29 mouse cellular contexts compared by ENCODE assay signal in the genomic region with DNA sequence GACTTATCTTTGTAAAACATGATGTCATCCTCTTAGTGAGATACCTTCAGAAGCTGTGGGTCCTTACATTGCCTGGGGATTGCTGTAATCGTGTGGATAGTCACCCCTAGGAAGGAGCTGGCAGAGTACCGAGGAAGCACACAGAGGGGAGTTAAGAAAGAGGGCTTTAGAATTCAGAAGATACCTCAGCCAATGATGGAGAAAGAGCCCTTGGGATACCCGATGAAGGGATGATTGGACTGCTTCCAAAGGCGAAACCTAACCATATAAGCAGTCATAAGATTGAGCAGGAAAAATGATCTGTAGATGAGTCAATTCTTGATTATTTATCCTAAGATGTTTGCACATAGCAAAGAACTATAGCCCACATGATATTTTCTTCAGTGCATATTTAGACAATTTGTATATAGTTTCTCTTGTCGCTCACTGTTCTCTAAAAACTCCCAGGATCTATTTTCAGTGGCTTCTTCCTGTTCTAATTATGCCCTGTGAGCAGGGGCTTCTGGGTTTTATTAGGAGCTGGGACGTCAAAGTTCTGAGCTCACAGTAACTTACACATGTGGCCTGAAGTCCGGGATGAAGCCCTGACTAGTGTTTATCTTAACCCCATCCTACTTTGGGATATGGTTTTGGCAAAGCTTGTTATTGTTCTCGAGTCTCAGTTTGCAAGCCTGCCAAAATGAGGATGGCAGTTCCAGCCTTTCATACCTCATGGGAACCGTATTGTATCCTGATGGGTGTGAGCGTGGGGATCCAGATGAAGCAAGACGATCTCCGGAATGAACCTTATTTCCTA.
DNase-seq lines count a peak whose midpoint lies in the region; ATAC-seq and TF ChIP-seq lines count a peak whose summit lies in the region.
"Had no signal": no experiment of that assay in that cellular context is flagged by ENCODE, and none has a peak within 500 bp of the region (broad histone marks: within the 10 kb centered on the region; RNA-seq: fewer than 3 reads in every experiment).

No protein-coding gene starts in this region.

- no peak overlapping the region for H3K9ac ChIP-seq in liver, embryonic 13.5 days
- H3K9ac ChIP-seq in liver, postnatal 0 days (replicated peaks), result no peak overlapping the region
- H3K9ac ChIP-seq in embryonic facial prominence, embryonic 14.5 days (ENCODE audit: low read depth, low read length), result no peak overlapping the region
- H3K9ac ChIP-seq in hindbrain, embryonic 16.5 days (ENCODE audit: low read depth, low read length), result no peak overlapping the region
- H3K9ac ChIP-seq: forebrain, embryonic 12.5 days; hindbrain, embryonic 13.5 days; kidney, embryonic 15.5 days; midbrain, embryonic 12.5 days; neural tube, embryonic 12.5 days had no signal

- H3K36me3 ChIP-seq in liver, embryonic 13.5 days, result no peaks in the 10 kb centered on the region
- H3K36me3 ChIP-seq in liver, postnatal 0 days (replicated peaks; ENCODE audit: insufficient read depth, low read length), result no peaks in the 10 kb centered on the region
- no peaks in the 10 kb centered on the region for H3K36me3 ChIP-seq in embryonic facial prominence, embryonic 14.5 days (ENCODE audit: control insufficient read depth, insufficient read depth, low read length)
- no peaks in the 10 kb centered on the region for H3K36me3 ChIP-seq in hindbrain, embryonic 16.5 days (ENCODE audit: control insufficient read depth, insufficient read depth, low read length)
- H3K36me3 ChIP-seq: forebrain, embryonic 12.5 days; heart, embryonic 10.5 days; hindbrain, embryonic 13.5 days; kidney, embryonic 15.5 days; midbrain, embryonic 12.5 days; neural tube, embryonic 12.5 days had no signal

- WGBS in liver, embryonic 13.5 days (ENCODE audit: insufficient replicate concordance), result 53% methylated on average over 12 of the region's 12 CpGs
- 70% methylated on average over 12 of the region's 12 CpGs for WGBS in liver, postnatal 0 days (ENCODE audit: insufficient replicate concordance)
- WGBS in embryonic facial prominence, embryonic 14.5 days, result 40% methylated on average over 12 of the region's 12 CpGs
- WGBS in hindbrain, embryonic 16.5 days, result 70% methylated on average over 12 of the region's 12 CpGs

- DNase-seq in liver, embryonic 13.5 days, result no peak
- DNase-seq in liver, postnatal 0 days, result no peak
- peak; percentile 76 for DNase-seq in 3T3-L1 (ENCODE audit: low read depth, low spot score)
- peak; percentile 29 for DNase-seq in adipocyte (ENCODE audit: low spot score)
- DNase-seq in embryonic facial prominence, embryonic 14.5 days (ENCODE audit: low spot score), result peak; percentile 75
- no peak for DNase-seq in adrenal gland, postnatal 4 days (ENCODE audit: low spot score in 2 of 2)
- DNase-seq: adrenal gland, postnatal 10 days; B cell, adult 2 months; cerebellum, adult 11 months; cerebellum, adult 9-10 months; embryo, embryonic 11 days; gastrocnemius, postnatal 14 days; heart, postnatal 36 days; kidney, adult 18-20 months; kidney, postnatal 25 days; liver; lung, adult 18-20 months; right cerebral cortex, adult 18-20 months; spleen, adult 18-20 months; thymus, postnatal 25 days had no signal

- peaks cover 26% of the 10 kb centered on the region for H3K27me3 ChIP-seq in liver, embryonic 13.5 days
- H3K27me3 ChIP-seq in liver, postnatal 0 days (ENCODE audit: insufficient read depth, low read length), result no peaks in the 10 kb centered on the region
- H3K27me3 ChIP-seq in embryonic facial prominence, embryonic 14.5 days (replicated peaks; ENCODE audit: control insufficient read depth, insufficient read depth, low read length), result no peaks in the 10 kb centered on the region
- H3K27me3 ChIP-seq in hindbrain, embryonic 16.5 days (replicated peaks; ENCODE audit: control insufficient read depth, insufficient read depth, low read length), result no peaks in the 10 kb centered on the region
- H3K27me3 ChIP-seq: forebrain, embryonic 12.5 days; hindbrain, embryonic 13.5 days; kidney, embryonic 15.5 days; neural tube, embryonic 12.5 days had no signal

- H3K4me3 ChIP-seq in liver, embryonic 13.5 days (replicated peaks), result no peak overlapping the region
- H3K4me3 ChIP-seq in liver, postnatal 0 days (ENCODE audit: low read depth, low read length), result no peak overlapping the region
- H3K4me3 ChIP-seq in embryonic facial prominence, embryonic 14.5 days (ENCODE audit: low read depth, low read length), result no peak overlapping the region
- no peak overlapping the region for H3K4me3 ChIP-seq in hindbrain, embryonic 16.5 days (ENCODE audit: low read length)
- H3K4me3 ChIP-seq: erythroblast, embryonic 14.5 days; forebrain, embryonic 12.5 days; heart, embryonic 10.5 days; hindbrain, embryonic 13.5 days; kidney, embryonic 15.5 days; midbrain, embryonic 12.5 days; myocyte; neural tube, embryonic 12.5 days had no signal

- peak; percentile 45; the same call in 1 of the 2 replicates for ATAC-seq in liver, embryonic 13.5 days (ENCODE audit: low read depth)
- no peak for ATAC-seq in liver, postnatal 0 days
- peak; percentile 53; the same call in 1 of the 2 replicates for ATAC-seq in embryonic facial prominence, embryonic 14.5 days (ENCODE audit: low read depth)
- no peak for ATAC-seq in hindbrain, embryonic 16.5 days

- no peak for TF ChIP-seq CTCF in liver, postnatal 0 days (IDR thresholded peaks at IDR 0.05; ENCODE audit: low read depth)

- peaks cover 7% of the 10 kb centered on the region; the same call in 1 of the 2 replicates for H3K4me1 ChIP-seq in liver, embryonic 13.5 days (replicated peaks)
- no peaks in the 10 kb centered on the region; the same call in 1 of the 2 replicates for H3K4me1 ChIP-seq in liver, postnatal 0 days (ENCODE audit: insufficient read depth)
- H3K4me1 ChIP-seq in embryonic facial prominence, embryonic 14.5 days (ENCODE audit: control insufficient read depth, insufficient read depth, low read length), result peaks cover 24% of the 10 kb centered on the region
- H3K4me1 ChIP-seq in hindbrain, embryonic 16.5 days (ENCODE audit: control insufficient read depth, insufficient read depth, low read depth, low read length), result no peaks in the 10 kb centered on the region
- H3K4me1 ChIP-seq: forebrain, embryonic 12.5 days; hindbrain, embryonic 13.5 days; midbrain, embryonic 12.5 days; neural tube, embryonic 12.5 days had no signal

- H3K9me3 ChIP-seq in liver, embryonic 13.5 days (replicated peaks), result no peaks in the 10 kb centered on the region
- no peaks in the 10 kb centered on the region for H3K9me3 ChIP-seq in liver, postnatal 0 days (ENCODE audit: low read length)
- H3K9me3 ChIP-seq in embryonic facial prominence, embryonic 14.5 days (ENCODE audit: control insufficient read depth, low read length), result no peaks in the 10 kb centered on the region
- no peaks in the 10 kb centered on the region for H3K9me3 ChIP-seq in hindbrain, embryonic 16.5 days (ENCODE audit: control insufficient read depth, low read length)
- H3K9me3 ChIP-seq: forebrain, embryonic 12.5 days; heart, embryonic 10.5 days; hindbrain, embryonic 13.5 days; kidney, embryonic 15.5 days; midbrain, embryonic 12.5 days; neural tube, embryonic 12.5 days had no signal

- no peak overlapping the region for H3K27ac ChIP-seq in liver, embryonic 13.5 days
- H3K27ac ChIP-seq in liver, postnatal 0 days (ENCODE audit: low read depth), result no peak overlapping the region
- peak overlapping the region; percentile 34; the same call in 1 of the 2 replicates for H3K27ac ChIP-seq in embryonic facial prominence, embryonic 14.5 days (replicated peaks; ENCODE audit: low read depth, low read length)
- H3K27ac ChIP-seq in hindbrain, embryonic 16.5 days (ENCODE audit: low read depth, low read length), result no peak overlapping the region
- H3K27ac ChIP-seq: forebrain, embryonic 12.5 days; heart, embryonic 10.5 days; hindbrain, embryonic 13.5 days; kidney, embryonic 15.5 days; midbrain, embryonic 12.5 days; neural tube, embryonic 12.5 days had no signal

- TF ChIP-seq EP300 in liver, postnatal 0 days (IDR thresholded peaks at IDR 0.05; ENCODE audit: low read depth), result no peak

- no peak overlapping the region for H3K4me2 ChIP-seq in liver, embryonic 13.5 days
- H3K4me2 ChIP-seq in liver, postnatal 0 days (ENCODE audit: low read depth, low read length), result no peak overlapping the region
- H3K4me2 ChIP-seq in embryonic facial prominence, embryonic 14.5 days (ENCODE audit: low read depth, low read length), result no peak overlapping the region
- H3K4me2 ChIP-seq in hindbrain, embryonic 16.5 days (ENCODE audit: low read length), result no peak overlapping the region
- H3K4me2 ChIP-seq: forebrain, embryonic 12.5 days; hindbrain, embryonic 13.5 days; kidney, embryonic 15.5 days; midbrain, embryonic 12.5 days; neural tube, embryonic 12.5 days had no signal

Comparison
In these comparisons a context has a peak if more than half of its experiments do, and no peak if none do; other contexts are left out.
1. ATAC-seq: peak in liver, embryonic 13.5 days (single experiment) and embryonic facial prominence, embryonic 14.5 days (single experiment); none in liver, postnatal 0 days (single experiment) and hindbrain, embryonic 16.5 days (single experiment).
2. DNase-seq: peak in 3T3-L1 (single experiment), adipocyte (single experiment) and embryonic facial prominence, embryonic 14.5 days (single experiment); none in liver, embryonic 13.5 days (single experiment), liver, postnatal 0 days (single experiment) and adrenal gland, postnatal 4 days (0 of 2).